Mouse (Mus musculus): ENCODE data around the gene Ifit3. TPM values are rescaled to one million over a fixed set of nuclear protein-coding genes. Genes with fewer than 3 reads are reported as not detected.

Ifit3 gene
- polyA plus RNA-seq, 1 experiment, result 4.1 TPM

Other genes starting within 250 kb of the Ifit3 start
- 34.9 and 119 TPM in 2 replicates for gene Ch25h, start 108.4 kb upstream of the Ifit3 start, polyA plus RNA-seq (2012; rRNA removed)
- 25.4 and 31.3 TPM in 2 replicates for gene Lipa, start 56.1 kb upstream of the Ifit3 start, polyA plus RNA-seq (2012; rRNA removed)
- 1.5 TPM in 2 replicates for gene Ifit2, start 32.8 kb upstream of the Ifit3 start, polyA plus RNA-seq (2012; rRNA removed)
- 0.12 and 0.15 TPM in 2 replicates for gene Ifit1bl1, start 18.4 kb downstream of the Ifit3 start, polyA plus RNA-seq (2012; rRNA removed)
- gene Ifit3b, start 24.4 kb downstream of the Ifit3 start, polyA plus RNA-seq (2012; rRNA removed), result 1.0 and 1.1 TPM in 2 replicates
- 0.03 and 0.10 TPM in 2 replicates for gene Ifit1bl2, start 57.2 kb downstream of the Ifit3 start, polyA plus RNA-seq (2012; rRNA removed)
- 2.3 and 2.6 TPM in 2 replicates for gene Ifit1, start 57.3 kb downstream of the Ifit3 start, polyA plus RNA-seq (2012; rRNA removed)
- 10.6 and 18.0 TPM in 2 replicates for gene Slc16a12, start 163.8 kb downstream of the Ifit3 start, polyA plus RNA-seq (2012; rRNA removed)